Mouse (Mus musculus) T-cell, adult 2 months (primary cell): Measurements from ENCODE around the gene Selenov.

Source experiments
- DNase-seq: peaks from one replicate; pipeline ENCODE4 v3.0.0; 2022; ENCODE audit warnings: low spot score

The Selenov gene

DNA sequence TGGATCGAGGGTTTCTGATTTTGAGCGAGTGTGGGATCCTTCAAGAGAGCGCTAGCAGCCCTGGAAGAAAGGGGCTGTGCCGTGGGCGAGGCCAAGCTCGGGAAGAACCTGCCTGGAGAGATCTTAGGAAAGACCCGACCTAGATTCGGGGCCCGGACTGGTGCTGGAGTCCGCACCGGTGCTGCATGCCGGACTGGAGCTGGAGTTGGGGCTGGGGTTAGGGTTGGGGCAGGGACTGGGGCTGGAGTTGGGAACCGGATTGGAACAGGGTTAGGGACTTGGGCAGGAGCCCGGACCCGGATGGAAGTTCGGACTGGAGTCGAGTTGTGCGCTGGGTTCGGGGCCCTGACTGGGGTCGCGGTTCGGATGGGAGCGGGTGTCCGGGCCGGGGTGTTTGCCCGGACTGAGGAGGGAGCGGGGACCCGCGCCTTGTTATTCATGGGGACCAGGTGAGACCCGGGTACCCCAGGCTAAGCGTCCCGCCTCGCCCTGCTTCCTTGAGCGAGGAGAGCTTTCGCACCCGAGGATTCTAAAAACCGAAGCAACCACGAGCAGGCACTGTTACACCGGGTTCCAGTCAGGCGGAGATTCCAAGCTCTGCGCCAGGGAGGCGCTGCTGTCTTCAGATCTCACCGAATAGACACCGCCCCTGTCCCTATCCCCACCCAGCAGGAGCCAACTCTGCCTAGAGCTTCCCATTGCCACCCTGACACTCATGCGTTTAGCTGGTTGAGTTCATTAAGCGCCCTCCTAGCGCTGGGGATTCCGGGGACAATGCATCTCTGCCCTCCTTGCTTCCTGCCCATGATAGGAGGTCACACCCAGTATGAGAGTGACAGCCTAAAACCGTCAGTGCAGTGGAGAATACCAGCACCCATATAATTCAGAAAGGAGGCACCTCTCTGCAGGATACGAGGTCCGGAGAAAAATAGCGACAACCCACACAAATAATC lies at the start of gene Selenov:
Gene Selenov (minus strand): TSS at position 549 of the 953 bp plus-strand sequence.
- no peak for DNase-seq

DNA sequence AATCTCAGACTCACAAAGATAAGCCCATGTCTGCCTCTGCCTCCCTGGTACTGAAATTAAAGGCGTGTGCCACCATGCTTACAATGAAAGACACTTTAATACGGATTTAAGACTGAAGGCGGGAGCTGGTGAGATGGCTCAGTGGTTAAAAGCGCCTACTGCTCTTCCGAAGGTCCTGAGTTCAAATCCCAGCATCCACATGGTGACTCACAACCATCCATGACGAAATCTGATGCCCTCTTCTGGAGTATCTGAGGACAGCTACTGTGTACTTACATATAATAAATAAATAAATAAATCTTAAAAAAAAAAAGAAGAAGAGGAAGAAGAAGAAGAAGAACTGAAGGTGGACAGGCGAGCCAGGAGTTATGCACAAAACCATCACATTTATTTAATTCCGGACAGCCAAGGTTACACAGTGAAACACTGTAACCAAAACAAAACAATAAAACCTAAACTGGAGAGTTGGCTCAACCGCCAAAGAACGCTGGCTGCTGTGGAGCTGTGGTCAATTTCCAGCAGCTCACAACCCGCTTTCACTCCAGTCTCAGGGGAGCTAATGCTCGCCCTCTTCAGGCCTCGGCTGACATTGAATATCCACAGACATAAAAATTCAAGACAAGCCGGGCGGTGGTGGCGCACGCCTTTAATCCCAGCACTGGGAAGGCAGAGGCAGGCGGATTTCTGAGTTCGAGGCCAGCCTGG lies 48.4 kb upstream of the Selenov start:
- peak; percentile 70 for DNase-seq

DNA sequence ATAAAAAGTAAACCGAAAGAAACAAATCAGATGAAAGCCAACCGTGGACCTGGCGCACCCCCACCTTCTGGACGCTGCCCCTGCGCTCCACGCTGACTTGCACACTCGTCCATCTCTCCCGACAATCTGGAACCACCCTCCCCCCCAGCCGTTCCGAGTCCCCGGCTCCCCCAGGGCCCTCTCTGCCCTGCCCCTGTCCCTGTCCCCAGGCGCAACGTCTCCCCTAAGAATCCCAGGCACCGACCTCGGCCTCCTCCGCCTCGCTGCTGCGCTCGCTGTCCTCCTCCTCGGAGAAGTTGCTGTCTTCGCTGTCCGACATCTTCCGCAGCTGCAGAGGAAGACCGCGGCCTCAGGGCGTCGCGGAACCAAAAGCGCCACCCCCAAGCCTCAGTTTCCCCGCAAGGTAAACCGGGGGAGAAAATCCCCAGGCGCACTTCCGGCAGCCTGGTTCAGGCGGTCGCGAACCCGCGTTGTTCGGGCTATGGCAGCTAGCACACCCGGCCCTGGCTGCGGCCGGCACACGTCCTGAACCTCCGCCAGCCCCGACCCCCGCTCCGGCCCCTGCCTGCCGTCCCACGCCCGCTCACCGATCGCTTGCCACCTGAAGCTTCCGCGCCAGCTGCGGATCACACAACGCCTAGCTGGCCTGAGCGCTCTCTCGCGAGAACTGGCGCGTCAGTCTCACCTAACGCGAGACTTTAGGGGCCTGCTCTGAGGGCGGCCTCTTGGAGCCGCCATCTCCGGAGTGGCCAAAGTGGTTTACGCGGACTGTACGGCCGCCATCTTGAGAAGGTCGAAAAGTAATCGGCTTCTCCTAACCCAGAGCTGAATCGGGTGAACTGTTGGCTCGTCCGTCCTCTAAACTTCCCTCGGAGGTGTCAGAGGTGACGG lies 47.4 kb upstream of the Selenov start, which contains the start of gene Supt5:
Gene Supt5 (minus strand): TSS at position 639 of the 891 bp plus-strand sequence.
- peak; percentile 97 for DNase-seq

DNA sequence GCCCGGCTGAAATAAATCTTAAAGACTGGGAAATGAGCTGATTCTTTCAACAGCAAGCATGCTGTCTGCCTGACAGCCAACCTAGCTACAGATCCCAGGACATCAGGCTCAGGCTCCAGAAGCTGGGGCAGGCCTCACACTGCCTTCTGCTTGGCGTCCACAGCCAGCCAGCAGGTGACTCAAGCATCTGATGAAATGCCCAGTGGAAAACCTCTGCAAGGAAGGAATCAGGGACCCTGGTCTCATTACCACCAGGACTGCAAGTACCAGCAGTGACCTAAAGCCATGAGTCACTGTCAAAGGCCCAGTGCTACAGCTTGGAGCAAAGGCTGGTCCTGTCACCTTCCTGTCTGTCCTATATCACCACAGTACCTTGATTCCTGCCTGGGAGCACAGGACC lies 44.5 kb upstream of the Selenov start:
- no peak for DNase-seq

DNA sequence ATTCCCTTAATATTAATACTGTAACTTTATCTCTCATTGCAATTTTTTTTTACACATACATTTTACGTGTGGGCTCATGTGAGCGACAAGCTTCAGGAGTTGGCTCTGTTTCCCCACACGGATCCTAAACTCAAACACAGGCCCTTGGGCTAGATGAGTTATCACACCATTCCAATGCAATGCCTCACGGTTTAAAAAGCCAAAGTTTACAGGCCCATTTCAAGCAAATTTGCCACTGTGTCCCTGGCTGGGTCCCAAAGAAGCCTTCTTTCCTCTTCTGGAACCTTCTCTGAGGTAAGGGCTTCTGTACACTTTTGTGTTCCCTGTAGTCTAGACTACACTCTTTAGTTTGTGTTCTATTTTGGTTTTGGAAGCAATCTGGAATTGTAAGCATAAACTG lies 43.5 kb upstream of the Selenov start:
- DNase-seq = no peak

DNA sequence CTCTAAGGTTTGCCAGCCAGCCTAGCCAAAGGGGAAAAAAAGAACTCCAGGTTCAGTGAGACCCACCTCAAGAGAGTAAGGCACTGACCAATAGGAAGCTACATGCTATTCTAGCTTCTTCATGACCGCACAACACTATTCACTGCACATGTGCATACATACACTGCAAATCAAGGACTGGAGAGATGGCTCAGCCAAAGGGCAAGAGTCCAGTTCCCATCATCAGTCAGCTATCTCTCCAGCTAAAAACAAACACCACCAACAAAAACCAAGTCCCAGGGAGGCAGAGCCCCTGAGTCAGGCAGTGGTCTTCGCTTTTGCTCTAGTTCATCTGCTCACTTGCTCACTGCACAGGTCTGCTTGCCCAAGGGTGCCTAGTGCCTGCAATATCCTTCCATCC lies 37.3 kb upstream of the Selenov start:
- DNase-seq = no peak

GRCm38 (mm10) chr7:28326457-28326856 lies 35.5 kb upstream of the Selenov start:
- DNase-seq = no peak

GRCm38 (mm10) chr7:28325293-28325692 lies 34.3 kb upstream of the Selenov start:
- no peak for DNase-seq

GRCm38 (mm10) chr7:28321974-28322720 lies 31.2 kb upstream of the Selenov start:
- no peak for DNase-seq

DNA sequence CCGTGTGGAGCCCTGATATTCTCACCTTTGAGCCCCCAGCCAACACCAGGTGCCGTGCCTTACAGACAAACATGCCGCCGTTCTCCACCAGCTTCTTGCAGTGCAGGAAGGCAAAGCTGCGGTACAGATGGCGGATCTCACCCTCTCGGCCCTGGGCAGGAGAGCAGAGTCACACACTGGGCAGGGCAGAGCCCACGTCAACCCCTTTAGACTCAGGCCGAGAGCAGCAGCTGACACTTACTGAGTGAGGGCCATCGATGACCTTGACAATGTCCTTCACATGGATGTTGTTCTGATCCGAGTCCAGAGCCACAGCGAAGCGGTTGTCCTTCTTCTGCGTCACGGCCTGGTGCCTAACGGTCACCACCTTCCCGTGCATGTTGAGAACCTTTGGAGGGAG lies 27.7 kb upstream of the Selenov start:
- DNase-seq = no peak

DNA sequence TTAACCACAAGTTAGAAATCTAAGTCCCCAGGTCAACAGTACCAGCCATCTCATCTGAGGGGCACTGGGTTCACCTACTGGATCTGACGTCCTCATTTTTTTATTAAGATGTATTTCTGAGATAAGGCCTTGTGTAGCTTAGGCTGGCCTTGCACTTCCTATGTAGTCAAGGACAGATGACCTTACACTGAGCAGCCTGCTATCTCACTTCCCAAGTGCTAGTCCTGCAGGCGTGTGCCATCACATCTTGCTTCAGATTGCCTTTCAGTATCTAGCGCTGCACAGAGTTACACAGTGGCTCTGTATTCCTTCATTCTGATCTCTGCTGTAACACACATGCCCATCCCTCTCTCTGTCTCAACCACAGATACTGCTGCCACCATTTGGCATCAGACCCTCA lies 27.1 kb upstream of the Selenov start:
- DNase-seq = no peak

DNA sequence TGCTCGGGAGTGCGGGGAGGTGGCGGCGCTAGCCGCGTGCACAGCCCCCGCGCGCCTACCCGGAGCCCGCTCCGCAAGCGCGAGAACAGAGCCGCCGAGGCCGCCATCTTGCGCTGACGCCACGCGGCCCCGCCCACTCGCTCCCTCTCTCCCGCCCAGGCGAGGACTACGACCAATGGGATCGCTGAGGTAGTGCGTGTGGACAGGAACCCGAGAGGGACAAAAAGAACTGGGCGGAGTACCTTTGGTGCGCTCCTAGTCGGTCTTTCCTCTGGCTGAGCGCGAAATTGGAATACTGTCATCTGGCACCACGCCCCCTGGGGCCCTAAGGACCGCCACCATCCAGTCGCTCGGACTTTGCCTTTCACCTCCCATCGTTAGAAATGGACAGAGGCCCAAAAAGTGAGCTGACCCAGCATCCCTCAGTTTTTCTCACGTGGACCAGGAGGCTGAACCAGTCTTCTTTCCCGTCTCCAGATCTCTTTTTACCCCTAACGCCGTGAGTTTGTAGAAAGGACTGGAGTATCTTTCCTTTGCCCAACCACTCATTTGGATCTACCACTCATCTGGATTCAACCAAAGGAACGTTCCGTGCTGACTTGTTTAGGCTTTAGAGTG lies 21.0 kb upstream of the Selenov start, which contains the start of gene Timm50:
Gene Timm50 (minus strand): TSS at position 147 of the 618 bp plus-strand sequence.
- peak; percentile 96 for DNase-seq

- DNase-seq = no peak
Measured at GRCm38 (mm10) chr7:28311151-28311925, 20.4 kb upstream of the Selenov start.

GRCm38 (mm10) chr7:28309737-28310136 lies 18.8 kb upstream of the Selenov start:
- DNase-seq = no peak

GRCm38 (mm10) chr7:28306216-28306615 lies 15.2 kb upstream of the Selenov start:
- no peak for DNase-seq

GRCm38 (mm10) chr7:28305641-28306040 lies 14.7 kb upstream of the Selenov start:
- no peak for DNase-seq

GRCm38 (mm10) chr7:28301616-28302433 lies 10.8 kb upstream of the Selenov start, which contains the start of gene Dll3:
Gene Dll3 (minus strand): TSS chr7:28302238.
- DNase-seq = peak; percentile 21

DNA sequence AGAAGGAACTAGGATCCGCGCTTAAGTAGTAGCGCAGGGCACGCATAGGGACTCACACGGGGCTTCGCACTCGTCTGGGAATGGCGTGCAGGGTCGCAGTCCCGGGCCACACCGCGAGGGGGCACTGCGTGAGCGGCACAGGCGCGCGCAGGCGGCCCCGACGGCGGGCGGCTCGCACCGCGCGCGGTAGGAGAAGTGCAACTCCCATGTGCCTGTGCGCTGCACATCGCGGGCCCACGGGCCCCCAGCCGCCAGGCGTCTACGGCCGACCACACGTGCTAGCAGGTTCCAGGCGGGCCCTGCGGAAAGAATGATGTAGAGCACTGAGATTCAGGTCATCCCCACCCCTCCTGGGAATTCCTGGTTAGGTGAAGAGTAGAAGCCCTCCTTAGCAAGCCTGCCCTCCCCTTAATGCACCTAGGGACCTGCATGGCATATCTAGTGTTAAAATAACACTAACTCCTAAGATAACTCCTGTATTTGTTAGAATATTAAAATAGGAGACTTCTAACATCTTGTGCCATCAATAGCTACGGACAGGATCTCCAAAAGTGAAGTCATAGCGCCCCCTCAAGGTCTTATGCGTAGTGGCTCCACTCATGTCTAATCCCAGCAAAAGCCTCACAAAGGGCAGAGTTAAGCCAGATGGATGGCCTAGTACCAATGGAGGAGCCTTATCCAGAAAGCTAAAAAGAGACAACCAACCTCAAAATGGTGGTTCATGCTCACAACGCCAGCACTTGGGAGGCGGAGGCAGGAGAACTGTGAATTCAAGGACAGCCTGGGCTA lies 8.0 kb upstream of the Selenov start:
- no peak for DNase-seq
